Mouse (Mus musculus) liver, embryonic 12.5 days (tissue): Measurements from ENCODE around the gene Lmntd2. TPM values are rescaled to one million over a fixed set of nuclear protein-coding genes. Genes with fewer than 3 reads are reported as not detected.

ENCODE experiments used
- microRNA counts: library from miRNA; unstranded; fragments of <30 nt; microRNA quantifications from one replicate; lab custom pipeline; 2017
- microRNA-seq: library from miRNA; unstranded; fragments of <30 nt; microRNA quantifications from one replicate; pipeline ENCODE4, GENCODE M21; 2017
- polyA plus RNA-seq: library from polyadenylated mRNA; unstranded; fragments of >200 nt; fragmentation: Nextera tagmentation; extraction: Ambion mirVana; gene quantifications from 2 replicates; pipeline ENCODE4 v1.2.1, GENCODE M21; 2016

The Lmntd2 gene
- polyA plus RNA-seq, 1 experiment from 2014 or later, result 1.1 TPM

MicroRNA genes within 50 kb of the gene (microRNA counts, 519-probe panel; counts per million panel counts)
- 6,063 counts per million, percentile 91 among the panel's probes with 10 or more counts for microRNA mmu-miR-210 (lab: Ali Mortazavi, UCI)

Small RNAs within 50 kb of the gene (microRNA-seq; reads per million reads assigned to microRNA genes)
- 2,042 reads per million, percentile 80 among the genes with 10 or more reads in this experiment for gene Mir210

Other genes starting within 250 kb of the Lmntd2 start
- gene Ifitm1, start 246.9 kb downstream of the Lmntd2 start, polyA plus RNA-seq, result 19.5 and 23.4 TPM in 2 replicates
- gene Ifitm3, start 203.3 kb downstream of the Lmntd2 start, polyA plus RNA-seq, result 35.7 TPM in 2 replicates
- 1.4 and 2.7 TPM in 2 replicates for gene Ifitm6, start 196.2 kb downstream of the Lmntd2 start, polyA plus RNA-seq
- not detected in 2 replicates for gene Gm17387, start 184.9 kb downstream of the Lmntd2 start, polyA plus RNA-seq
- gene B4galnt4, start 153.0 kb downstream of the Lmntd2 start, polyA plus RNA-seq, result 1.9 and 2.3 TPM in 2 replicates
- 0.71 and 1.1 TPM in 2 replicates for gene Pkp3, start 135.9 kb downstream of the Lmntd2 start, polyA plus RNA-seq
- gene Sigirr, start 113.5 kb downstream of the Lmntd2 start, polyA plus RNA-seq, result 16.0 and 16.5 TPM in 2 replicates
- 0.15 and 0.19 TPM in 2 replicates for gene Ano9, start 96.3 kb downstream of the Lmntd2 start, polyA plus RNA-seq
- gene Ptdss2, start 91.7 kb downstream of the Lmntd2 start, polyA plus RNA-seq, result 159 and 164 TPM in 2 replicates
- 55.0 and 65.0 TPM in 2 replicates for gene Rnh1, start 41.2 kb downstream of the Lmntd2 start, polyA plus RNA-seq
- gene Hras, start 20.1 kb downstream of the Lmntd2 start, polyA plus RNA-seq, result 124 and 125 TPM in 2 replicates
- gene Lrrc56, start 19.9 kb downstream of the Lmntd2 start, polyA plus RNA-seq, result 16.4 and 17.9 TPM in 2 replicates
- gene Rassf7, start 1.8 kb upstream of the Lmntd2 start, polyA plus RNA-seq, result 27.3 and 28.3 TPM in 2 replicates
- gene Phrf1, start 14.7 kb upstream of the Lmntd2 start, polyA plus RNA-seq, result 52.9 and 53.1 TPM in 2 replicates
- gene Irf7, start 52.4 kb upstream of the Lmntd2 start, polyA plus RNA-seq, result 4.9 and 5.2 TPM in 2 replicates
- gene Cdhr5, start 62.7 kb upstream of the Lmntd2 start, polyA plus RNA-seq, result 0.14 and 0.20 TPM in 2 replicates
- gene Sct, start 65.1 kb upstream of the Lmntd2 start, polyA plus RNA-seq, result 0.32 and 0.60 TPM in 2 replicates
- gene Drd4, start 77.9 kb upstream of the Lmntd2 start, polyA plus RNA-seq, result 0.04 and 0.07 TPM in 2 replicates
- gene Deaf1, start 113.6 kb upstream of the Lmntd2 start, polyA plus RNA-seq, result 24.7 and 25.6 TPM in 2 replicates
- gene Tmem80, start 113.7 kb upstream of the Lmntd2 start, polyA plus RNA-seq, result 24.3 and 24.8 TPM in 2 replicates
- 4.9 and 5.6 TPM in 2 replicates for gene Eps8l2, start 124.8 kb upstream of the Lmntd2 start, polyA plus RNA-seq
- gene Taldo1, start 178.1 kb upstream of the Lmntd2 start, polyA plus RNA-seq, result 516 and 525 TPM in 2 replicates
- 21.1 and 22.8 TPM in 2 replicates for gene Gatd1, start 200.1 kb upstream of the Lmntd2 start, polyA plus RNA-seq
- gene Cend1, start 215.4 kb upstream of the Lmntd2 start, polyA plus RNA-seq, result 0.10 and 0.16 TPM in 2 replicates
- 26.0 and 27.1 TPM in 2 replicates for gene Slc25a22, start 223.8 kb upstream of the Lmntd2 start, polyA plus RNA-seq
- gene Pidd1, start 229.9 kb upstream of the Lmntd2 start, polyA plus RNA-seq, result 17.3 and 17.7 TPM in 2 replicates
- gene Rplp2, start 233.3 kb upstream of the Lmntd2 start, polyA plus RNA-seq, result 1,288 and 1,344 TPM in 2 replicates
- 16.6 and 17.8 TPM in 2 replicates for gene Pnpla2, start 241.1 kb upstream of the Lmntd2 start, polyA plus RNA-seq
- 3.7 and 5.8 TPM in 2 replicates for gene Cracr2b, start 247.0 kb upstream of the Lmntd2 start, polyA plus RNA-seq